Mouse (Mus musculus) bone marrow macrophage, adult 2 months (primary cell): ENCODE measurements around the gene Cnih2.

Experiments used
- CTCF ChIP-seq: IDR thresholded peaks from 2 replicates; pipeline ENCODE4 v1.5.1; 2012; ENCODE audit warnings: low read depth, mild to moderate bottlenecking, low read length, moderate library complexity
- POLR2A ChIP-seq: IDR thresholded peaks from 2 replicates; pipeline ENCODE4 v1.6.1; 2012; ENCODE audit warnings: mild to moderate bottlenecking, low read depth, low read length, borderline replicate concordance

- TF ChIP-seq POLR2A (no peak), CTCF (no peak)
Observed at GRCm38 (mm10) chr19:5082005-5082404, 16.3 kb downstream of the Cnih2 start.
